Mouse (Mus musculus): ENCODE results near the gene Afdn.
"Not testable (repeated sequence)": the region's sequence is repeated elsewhere in the genome, so short reads cannot be mapped to it uniquely, and the experiment has no call there.

Gene Afdn

GRCm38 (mm10) chr17:13939231-13939630, 178.9 kb downstream of the Afdn start:
- in situ Hi-C loops (cut with MboI, MseI) = loop anchor here (25.0 kb wide), 1 partner anchor 352 kb away; no protein-coding TSS in a partner anchor

DNA sequence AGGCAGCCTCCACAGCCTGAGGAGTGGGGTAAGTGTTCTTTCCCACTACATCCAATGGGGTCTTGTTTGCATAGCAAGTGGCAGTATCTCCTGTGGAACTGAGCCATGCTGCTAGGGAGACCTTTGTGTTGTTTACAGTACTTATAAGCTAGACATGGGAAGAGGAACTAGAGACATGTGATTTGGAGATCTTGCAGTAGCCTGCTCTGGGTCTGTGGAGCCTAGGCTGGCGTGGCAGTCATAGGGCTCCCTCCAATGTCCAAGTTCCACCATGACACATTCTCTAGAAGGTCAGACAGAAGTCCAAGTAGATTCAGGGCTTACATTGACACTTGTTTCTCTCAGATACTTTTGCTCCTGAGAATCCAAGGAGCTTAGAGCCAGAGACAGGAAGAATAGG, 180.1 kb downstream of the Afdn start:
- in situ Hi-C loops (cut with MboI, MseI) = loop anchor here (25.0 kb wide), 1 partner anchor 353 kb away; no protein-coding TSS in a partner anchor

GRCm38 (mm10) chr17:13948073-13948472, 187.7 kb downstream of the Afdn start, which contains the start of gene Gm7168:
Gm7168 (plus strand) TSS chr17:13948373.
- in situ Hi-C loops (cut with MboI, MseI) = loop anchor here (25.0 kb wide), 1 partner anchor 361 kb away; no protein-coding TSS in a partner anchor

DNA sequence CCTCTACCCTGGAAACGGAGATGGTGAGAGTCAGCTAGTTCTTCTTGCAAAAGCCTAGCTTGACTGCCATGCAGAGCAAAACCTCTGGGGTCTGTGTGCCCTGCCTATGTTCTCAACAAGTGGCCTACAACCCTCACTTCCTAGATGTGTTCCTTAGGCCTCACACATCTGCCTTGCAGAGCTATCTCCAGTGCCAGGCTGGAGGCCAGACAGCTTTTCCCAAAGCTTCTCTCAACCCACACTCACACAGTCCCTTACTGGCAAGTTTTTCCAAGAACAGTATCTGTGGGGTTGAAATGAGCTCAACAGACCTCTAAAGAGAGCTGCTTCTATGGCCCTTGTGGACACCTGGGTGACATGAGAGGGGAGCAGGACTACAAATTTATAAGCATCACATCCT, 191.2 kb downstream of the Afdn start:
- in situ Hi-C loops (cut with MboI, MseI) = not testable (repeated sequence)
